Mouse (Mus musculus) hindbrain, postnatal 0 days (tissue): ENCODE results near the gene Alg13. TPM values are rescaled to one million over a fixed set of nuclear protein-coding genes. Genes with fewer than 3 reads are reported as not detected.

Experiments used
- ATAC-seq: fragments of 200-750 bp; cut with Nextera tagmentation; 2 replicates; pipeline ENCODE4 v1.8.0; 2017; ENCODE audit warnings: mild to moderate bottlenecking, moderate TSS enrichment, moderate library complexity
- DNase-seq: peaks from one replicate; pipeline ENCODE4 v3.0.0-alpha.2; 2015; ENCODE audit warnings: low spot score
- H3K27ac ChIP-seq: fragments of 300-500 bp; sonication (generic); 2 replicates; pipeline ENCODE4 v1.5.1; 2014; ENCODE audit warnings: mild to moderate bottlenecking
- H3K27me3 ChIP-seq: fragments of 300-500 bp; sonication (generic); 2 replicates; pipeline ENCODE4 v1.6.1; 2014; ENCODE audit warnings: low read length, mixed read lengths; ENCODE audit not compliant: insufficient read depth
- H3K36me3 ChIP-seq: fragments of 300-500 bp; sonication (generic); 2 replicates; pipeline ENCODE4 v1.6.1; 2014; ENCODE audit warnings: low read length, mixed read lengths; ENCODE audit not compliant: insufficient read depth
- H3K4me1 ChIP-seq: fragments of 300-500 bp; sonication (generic); 2 replicates; pipeline ENCODE4 v1.6.1; 2014; ENCODE audit warnings: antibody characterized with exemption, low read length, mixed read lengths; ENCODE audit not compliant: insufficient read depth
- H3K4me2 ChIP-seq: fragments of 300-500 bp; sonication (generic); 2 replicates; pipeline ENCODE4 v1.6.1; 2014; ENCODE audit warnings: low read depth, mild to moderate bottlenecking, low read length, moderate library complexity, mixed read lengths
- H3K4me3 ChIP-seq: fragments of 300-500 bp; sonication (generic); 2 replicates; pipeline ENCODE4 v1.5.1; 2014; ENCODE audit warnings: low read length
- H3K9ac ChIP-seq: fragments of 300-500 bp; sonication (generic); replicated peaks from 2 replicates; pipeline ENCODE4 v1.6.1; 2014; ENCODE audit warnings: mild to moderate bottlenecking, low read length, moderate library complexity, mixed read lengths
- H3K9me3 ChIP-seq: fragments of 300-500 bp; sonication (generic); 2 replicates; pipeline ENCODE4 v1.6.1; 2016; ENCODE audit warnings: low read length, mixed read lengths
- CTCF ChIP-seq: IDR thresholded peaks from 2 replicates; pipeline ENCODE4 v1.5.1; 2016; ENCODE audit warnings: antibody characterized with exemption, control low read depth, low read depth
- WGBS: fragments of 180-500 bp; shearing (Covaris S2); extraction: QIAGEN DNeasy Blood & Tissue Kit; methylation state at CpG from one replicate; pipeline ENCODE4 v1.1.7; 2014; 5-methylcytosine and 5-hydroxymethylcytosine counted together
- polyA plus RNA-seq: library from polyadenylated mRNA; unstranded; fragments of >200 nt; fragmentation: Nextera tagmentation; extraction: Ambion mirVana; gene quantifications from 2 replicates; pipeline ENCODE4 v1.2.1, GENCODE M21; 2015
- total RNA-seq: library from RNA; depleted of rRNA; stranded (reverse); fragments of >200 nt; gene quantifications from 2 replicates; pipeline ENCODE4 v1.2.3, GENCODE M21; 2014

Gene Alg13
- total and polyA plus RNA-seq, 2 experiments from 2014 or later = 8.0 to 18.2 TPM

DNA sequence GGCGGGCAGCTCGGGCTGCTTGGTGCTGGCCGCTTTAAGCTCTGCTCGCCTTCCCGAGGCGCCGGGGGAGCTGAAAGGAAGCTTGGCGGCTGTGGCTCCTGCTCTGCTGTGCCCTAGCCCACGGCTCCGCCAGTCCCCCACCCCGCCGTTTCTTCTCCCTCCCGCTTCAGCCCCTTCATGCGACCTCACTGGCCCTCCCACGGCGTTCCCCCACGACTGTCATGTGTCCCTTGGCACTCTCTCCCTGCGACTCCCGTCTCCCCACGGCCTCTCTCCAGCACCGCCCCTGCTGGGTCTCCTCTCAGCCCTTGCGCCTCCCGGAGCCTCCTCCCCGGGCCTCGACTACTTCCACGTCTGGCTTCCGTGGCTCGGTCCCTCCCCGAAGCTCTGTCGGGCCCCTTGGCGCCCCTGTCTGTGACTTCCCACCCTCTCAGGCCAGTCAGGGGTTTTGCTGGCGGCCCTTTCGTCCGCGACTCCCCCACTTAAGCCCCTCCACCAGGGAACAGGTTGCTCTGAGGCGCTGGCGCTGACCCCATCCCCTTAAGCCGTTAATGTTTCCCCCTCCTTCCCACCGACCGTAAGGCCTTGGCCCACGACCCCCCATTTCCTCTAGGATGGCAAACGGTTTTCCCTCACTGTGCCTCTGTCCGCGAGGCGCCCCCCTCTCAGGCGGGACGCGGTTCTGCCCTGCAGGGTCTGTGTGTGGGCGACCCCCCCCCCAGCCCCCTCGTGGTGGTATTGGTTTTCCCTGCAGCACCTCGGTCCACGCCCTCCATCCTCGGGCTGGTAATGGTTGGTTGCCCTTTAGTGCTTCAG lies 768 bp downstream of the Alg13 start:
- H3K27me3 ChIP-seq = no peaks in the 10 kb centered on the region
- H3K4me1 ChIP-seq = no peaks in the 10 kb centered on the region
- TF ChIP-seq CTCF = no peak
- peak overlapping the region; percentile 55 for H3K9ac ChIP-seq
- WGBS = 30% methylated on average over 38 of the region's 53 CpGs
- H3K9me3 ChIP-seq = no peaks in the 10 kb centered on the region
- peak; percentile 87 for ATAC-seq
- peak overlapping the region; percentile 62; the same call in 1 of the 2 replicates for H3K27ac ChIP-seq
- DNase-seq = peak; percentile 6
- peak overlapping the region; percentile 64 for H3K4me3 ChIP-seq
- H3K36me3 ChIP-seq = no peaks in the 10 kb centered on the region
- peak overlapping the region; percentile 69 for H3K4me2 ChIP-seq

GRCm38 (mm10) chrX:144319366-144319765 lies 1.8 kb downstream of the Alg13 start:
- Histone ChIP-seq H3K4me3 (peak overlapping the region; percentile 64; the same call in 1 of the 2 replicates), H3K4me2 (peak overlapping the region; percentile 69), H3K36me3 (no peaks in the 10 kb centered on the region), H3K9ac (no peak overlapping the region), H3K27me3 (no peaks in the 10 kb centered on the region), H3K27ac (no peak overlapping the region), H3K4me1 (no peaks in the 10 kb centered on the region), H3K9me3 (no peaks in the 10 kb centered on the region)
- WGBS = 59% methylated on average over 7 of the region's 9 CpGs
- no peak for TF ChIP-seq CTCF
- no peak for ATAC-seq
- DNase-seq = peak; percentile 3

DNA sequence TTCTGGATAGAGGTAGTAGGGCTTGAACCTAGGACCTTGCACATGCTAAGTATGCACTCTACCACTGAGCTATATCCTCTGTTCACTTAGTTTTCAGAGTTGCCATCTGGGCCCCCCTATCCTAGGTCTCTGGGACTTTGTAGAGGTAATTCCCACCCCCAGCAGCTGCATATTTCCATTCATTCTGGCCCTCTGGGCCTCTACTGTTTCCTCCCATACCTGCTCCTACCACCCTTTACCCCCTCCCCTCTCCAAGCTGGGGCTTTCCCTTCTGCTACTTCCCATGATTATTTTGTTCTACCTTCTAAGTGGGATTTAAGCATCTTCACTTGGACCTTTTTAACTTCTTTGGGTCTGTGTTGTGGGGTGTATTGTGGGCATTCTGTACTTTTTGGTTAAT lies 7.8 kb downstream of the Alg13 start:
- no peak overlapping the region for H3K9ac ChIP-seq
- TF ChIP-seq CTCF = no peak
- no peaks in the 10 kb centered on the region for H3K9me3 ChIP-seq
- H3K4me3 ChIP-seq = no peak overlapping the region
- DNase-seq = no peak
- no peaks in the 10 kb centered on the region for H3K36me3 ChIP-seq
- H3K27me3 ChIP-seq = no peaks in the 10 kb centered on the region
- no peak overlapping the region for H3K4me2 ChIP-seq
- no peak overlapping the region for H3K27ac ChIP-seq
- ATAC-seq = no peak
- no peaks in the 10 kb centered on the region for H3K4me1 ChIP-seq

- H3K4me3 ChIP-seq = no peak overlapping the region
- no peaks in the 10 kb centered on the region for H3K4me1 ChIP-seq
- H3K9me3 ChIP-seq = no peaks in the 10 kb centered on the region
- WGBS = 51% methylated on average over 8 of the region's 8 CpGs
- no peak for ATAC-seq
- no peaks in the 10 kb centered on the region for H3K36me3 ChIP-seq
- H3K27ac ChIP-seq = no peak overlapping the region
- H3K4me2 ChIP-seq = no peak overlapping the region
- H3K9ac ChIP-seq = no peak overlapping the region
- TF ChIP-seq CTCF = no peak
- DNase-seq = no peak
- no peaks in the 10 kb centered on the region for H3K27me3 ChIP-seq
Observed at GRCm38 (mm10) chrX:144335332-144336015, 17.9 kb downstream of the Alg13 start.

- Histone ChIP-seq H3K9me3 (no peaks in the 10 kb centered on the region), H3K27me3 (no peaks in the 10 kb centered on the region), H3K9ac (no peak overlapping the region), H3K4me3 (no peak overlapping the region), H3K36me3 (no peaks in the 10 kb centered on the region), H3K27ac (no peak overlapping the region), H3K4me2 (no peak overlapping the region), H3K4me1 (no peaks in the 10 kb centered on the region)
- no peak for TF ChIP-seq CTCF
- DNase-seq = no peak
- no peak for ATAC-seq
Observed at GRCm38 (mm10) chrX:144337938-144338337, 20.3 kb downstream of the Alg13 start.

- Histone ChIP-seq H3K9me3 (no peaks in the 10 kb centered on the region), H3K9ac (no peak overlapping the region), H3K4me2 (no peak overlapping the region), H3K4me1 (no peaks in the 10 kb centered on the region), H3K27ac (no peak overlapping the region), H3K36me3 (no peaks in the 10 kb centered on the region), H3K4me3 (no peak overlapping the region), H3K27me3 (no peaks in the 10 kb centered on the region)
- ATAC-seq (no peak), DNase-seq (no peak)
- TF ChIP-seq CTCF = no peak
Observed at GRCm38 (mm10) chrX:144338355-144338754, 20.8 kb downstream of the Alg13 start.

GRCm38 (mm10) chrX:144374196-144374595 lies 56.6 kb downstream of the Alg13 start:
- no peak for ATAC-seq
- H3K9me3 ChIP-seq = no peaks in the 10 kb centered on the region
- H3K27ac ChIP-seq = no peak overlapping the region
- no peaks in the 10 kb centered on the region for H3K36me3 ChIP-seq
- no peaks in the 10 kb centered on the region for H3K4me1 ChIP-seq
- H3K27me3 ChIP-seq = no peaks in the 10 kb centered on the region
- H3K4me3 ChIP-seq = no peak overlapping the region
- WGBS = 84% methylated on average over 2 of the region's 2 CpGs
- no peak for TF ChIP-seq CTCF
- no peak for DNase-seq
- no peak overlapping the region for H3K9ac ChIP-seq
- no peak overlapping the region for H3K4me2 ChIP-seq
